Mouse (Mus musculus): ENCODE measurements at regions not wholly inside any gene's neighbourhood (a gene's known extent, or its start where the extent isn't known, plus 50 kb on each side); places are given as distances from the start of the nearest gene placed in this dataset.
A peak's percentile ranks its signal among the peaks of the same experiment; 100 is the strongest.

DNA sequence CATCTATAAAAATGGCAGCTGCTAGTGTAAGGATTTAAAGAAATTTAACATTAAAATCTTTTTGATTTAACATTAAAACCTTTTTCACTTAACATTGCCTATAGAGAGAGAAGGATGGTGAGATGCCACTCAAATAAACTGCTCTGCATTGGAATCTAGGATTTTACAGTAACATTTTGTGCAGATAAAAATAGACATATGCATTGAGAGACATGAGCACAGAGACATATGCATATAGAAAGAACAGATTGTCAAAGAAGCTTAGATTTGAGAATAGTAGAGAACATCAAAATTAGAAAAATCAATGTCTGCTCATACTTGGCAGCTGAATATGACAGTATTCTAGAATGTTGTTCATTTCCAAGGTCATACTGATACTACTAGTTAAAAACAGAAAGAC is 220.2 kb downstream of the Arap2 start:
- DNase-seq, result no peak

DNA sequence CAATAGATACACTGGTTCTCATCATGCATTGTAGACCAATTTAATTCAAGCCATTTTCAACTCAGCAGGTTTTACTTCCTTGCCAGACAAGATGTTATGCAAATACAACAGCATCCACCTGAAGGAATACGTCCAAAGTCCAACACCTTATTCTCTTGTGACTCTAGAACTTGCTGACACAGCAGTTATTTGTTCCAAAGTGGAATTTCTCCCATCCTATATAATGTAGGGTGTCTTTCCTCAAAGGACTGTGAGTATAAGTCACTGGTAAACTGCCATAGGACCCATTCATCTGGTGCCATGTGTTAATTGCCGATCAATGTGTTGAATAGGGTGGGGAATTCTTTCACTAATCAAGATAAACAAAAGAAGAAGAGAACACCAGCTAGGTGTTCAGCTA is 226.7 kb downstream of the Arap2 start:
- DNase-seq, result no peak

DNA sequence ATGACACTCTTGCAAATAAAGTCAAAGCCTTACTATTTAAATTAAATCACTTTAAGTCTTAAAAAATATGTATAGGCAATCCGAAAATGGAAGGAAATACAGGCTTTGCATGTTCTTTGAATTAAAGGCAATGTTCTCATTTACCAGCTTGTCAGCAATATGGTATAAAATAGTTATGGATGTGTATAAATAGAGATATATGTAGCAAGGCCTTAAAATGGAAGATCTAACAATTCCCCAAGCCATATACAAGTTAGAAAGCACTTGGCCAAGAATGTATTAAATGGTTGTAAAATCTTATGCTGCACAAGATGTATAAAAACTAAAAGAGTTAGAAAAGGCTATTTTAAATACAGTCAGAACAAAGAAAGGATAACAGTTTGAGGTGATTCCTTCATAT is 254.1 kb downstream of the Arap2 start:
- DNase-seq, result no peak

DNA sequence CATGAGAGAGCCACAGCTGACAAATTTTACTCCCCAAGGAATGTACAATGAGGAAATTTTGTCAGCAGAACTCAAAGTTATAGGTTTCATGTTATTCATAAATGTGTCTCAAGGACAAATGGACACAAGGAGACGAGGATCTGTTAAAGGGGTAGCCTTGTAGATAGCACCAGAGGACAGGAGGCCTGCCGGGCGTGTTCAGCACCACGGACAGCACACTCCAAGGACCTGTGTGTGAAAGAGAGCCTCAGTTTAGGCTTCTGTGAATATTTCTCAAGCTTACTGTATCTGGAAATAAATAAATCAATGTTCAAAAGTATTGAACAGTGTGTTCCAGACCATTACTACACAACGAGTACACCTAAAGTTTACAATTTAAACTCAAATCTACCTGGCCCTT is 282.4 kb downstream of the Arap2 start:
- no peak for DNase-seq

DNA sequence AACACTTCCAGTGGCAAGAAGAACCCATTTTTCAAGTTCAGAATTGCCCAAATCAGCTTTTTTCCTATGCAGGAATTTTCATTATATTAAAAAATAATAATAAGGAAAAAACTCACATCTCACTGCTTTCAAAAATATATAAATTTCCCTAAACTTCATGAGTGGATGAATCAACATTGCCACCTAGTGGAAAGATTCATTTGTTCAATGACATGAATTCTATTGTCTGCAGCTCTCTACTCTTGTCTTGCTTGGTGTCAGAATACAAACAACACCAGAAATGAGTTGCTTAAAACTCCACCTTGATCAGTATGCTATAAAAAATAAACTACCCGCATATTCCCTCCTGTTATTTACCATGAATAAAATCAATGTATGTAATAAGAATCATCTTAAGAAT is 285.0 kb downstream of the Arap2 start:
- peak; percentile 3 for DNase-seq

DNA sequence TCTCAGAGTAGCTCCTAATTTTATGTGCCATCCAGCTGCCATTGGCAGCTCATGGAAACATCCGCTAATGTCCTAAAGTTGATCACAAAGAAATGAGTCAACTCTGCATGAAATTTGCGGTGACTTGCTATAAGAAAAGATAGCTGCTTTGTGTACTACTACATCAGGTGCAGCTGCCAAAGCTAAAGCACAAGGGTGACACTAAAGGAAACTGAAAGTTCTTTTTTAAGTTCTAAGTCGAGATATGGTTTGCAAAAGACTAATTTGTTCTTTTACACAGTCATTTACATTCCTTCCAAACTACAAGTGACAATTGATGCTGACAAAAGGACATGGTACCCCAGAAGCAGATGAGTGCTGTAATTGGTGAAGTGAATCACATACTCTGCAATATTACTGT is 292.5 kb downstream of the Arap2 start:
- no peak for DNase-seq

DNA sequence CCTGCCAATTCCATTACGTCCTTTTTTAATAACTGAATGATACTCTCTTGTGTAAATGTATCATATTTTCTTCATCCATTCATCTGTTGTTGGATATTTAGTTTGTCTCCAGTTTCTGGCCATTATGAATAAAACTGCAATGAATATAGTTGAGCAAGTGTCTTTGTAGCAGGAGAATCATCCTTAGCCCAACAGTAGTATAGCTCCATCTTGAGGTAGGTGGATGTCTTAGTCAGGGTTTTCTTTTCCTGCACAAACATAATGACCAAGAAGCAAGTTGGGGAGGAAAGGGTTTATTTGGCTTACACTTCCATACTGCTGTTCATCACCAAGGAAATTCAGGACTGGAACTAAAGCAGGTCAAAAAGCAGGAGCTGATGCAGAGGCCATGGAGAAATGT is 299.2 kb downstream of the Arap2 start:
- DNase-seq, result no peak

DNA sequence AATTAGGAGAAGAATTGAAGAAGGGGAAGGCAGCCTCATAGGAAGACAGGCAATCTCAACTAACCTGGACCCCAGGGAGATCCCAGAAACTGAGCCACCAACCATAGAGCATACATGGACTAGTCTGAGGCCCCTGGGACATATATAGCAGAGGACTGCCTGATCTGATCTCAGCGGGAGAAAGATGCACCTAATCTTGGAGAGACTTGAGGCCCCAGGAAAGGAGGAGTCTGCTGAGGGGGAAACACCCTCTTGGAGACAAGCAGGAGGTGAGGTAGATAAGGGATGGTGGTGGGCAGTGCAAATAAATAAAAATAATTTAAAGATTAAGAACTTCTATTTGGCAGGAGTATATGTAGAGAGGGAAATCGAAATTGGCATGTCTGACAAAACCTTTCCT is 303.4 kb downstream of the Arap2 start:
- DNase-seq, result no peak
